Mouse (Mus musculus) T-helper 2 cell (primary cell): ENCODE data around the gene Nxpe3.

Experiments used
- in situ Hi-C: fragments of 300-600 bp; cut with MboI, MseI; formaldehyde crosslinking; loops from one replicate; pipeline ENCODE4 v1.15.1; 2025; ENCODE audit warnings: high pct_unique_total_duplicates

Gene Nxpe3

DNA sequence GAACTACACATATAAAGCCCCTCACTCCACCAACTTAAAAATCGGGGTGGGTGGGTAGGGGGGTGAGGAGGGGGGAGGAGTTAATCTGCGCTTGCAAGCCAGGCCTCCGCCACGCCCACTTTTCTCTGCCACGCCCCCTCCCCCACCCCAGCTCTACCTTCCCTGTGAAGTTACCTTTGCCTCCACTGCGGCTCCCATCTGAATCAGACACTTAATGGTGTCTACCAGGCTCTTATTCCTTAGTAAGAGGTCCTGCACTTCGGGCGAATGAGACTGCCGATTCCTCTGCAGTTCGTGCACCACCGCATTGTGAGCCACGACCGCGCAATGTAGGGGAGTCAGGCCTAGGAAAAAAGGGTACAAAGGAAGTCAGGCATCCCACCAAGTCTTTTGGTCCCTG lies 79.6 kb downstream of the Nxpe3 start:
- in situ Hi-C loops, result no loop called here

DNA sequence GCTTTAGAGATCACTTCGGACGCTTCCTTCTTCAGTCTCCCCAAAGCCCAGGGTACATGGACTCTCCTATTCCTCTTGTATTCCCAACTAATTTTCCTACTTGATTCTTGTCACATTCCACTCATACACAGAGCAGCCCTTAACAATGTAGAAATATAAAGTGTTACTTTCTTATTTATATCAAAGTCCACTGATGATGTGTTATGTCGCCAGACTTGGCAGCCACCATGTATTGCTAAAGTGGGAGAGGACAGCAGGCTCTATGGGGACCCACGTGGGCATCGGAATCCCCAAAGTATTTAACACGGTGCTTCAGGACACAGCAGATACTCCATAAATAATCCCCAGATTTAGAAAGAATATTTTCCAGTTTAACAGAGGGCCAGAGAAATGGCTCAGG lies 80.4 kb downstream of the Nxpe3 start:
- in situ Hi-C loops, result no loop called here

DNA sequence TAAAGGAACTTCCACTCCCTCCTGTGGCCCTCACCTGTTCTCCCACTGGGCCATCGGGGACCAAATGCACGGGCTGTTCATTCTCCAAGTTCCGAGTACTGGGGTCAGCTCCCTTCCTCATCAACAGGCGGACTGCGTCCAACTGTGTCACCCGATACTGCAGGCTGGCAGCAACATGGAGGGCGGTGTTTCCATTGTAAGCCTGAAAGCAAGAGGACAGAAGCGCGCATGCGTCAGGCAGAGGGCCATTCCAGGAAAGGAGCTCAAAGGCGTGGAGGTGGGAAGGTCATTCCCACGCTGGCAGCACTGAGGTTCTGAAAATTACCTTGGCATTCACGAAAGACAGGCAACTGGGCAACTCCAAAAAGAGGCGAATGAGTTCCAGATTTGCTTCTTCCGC lies 81.2 kb downstream of the Nxpe3 start:
- in situ Hi-C loops, result no loop called here

DNA sequence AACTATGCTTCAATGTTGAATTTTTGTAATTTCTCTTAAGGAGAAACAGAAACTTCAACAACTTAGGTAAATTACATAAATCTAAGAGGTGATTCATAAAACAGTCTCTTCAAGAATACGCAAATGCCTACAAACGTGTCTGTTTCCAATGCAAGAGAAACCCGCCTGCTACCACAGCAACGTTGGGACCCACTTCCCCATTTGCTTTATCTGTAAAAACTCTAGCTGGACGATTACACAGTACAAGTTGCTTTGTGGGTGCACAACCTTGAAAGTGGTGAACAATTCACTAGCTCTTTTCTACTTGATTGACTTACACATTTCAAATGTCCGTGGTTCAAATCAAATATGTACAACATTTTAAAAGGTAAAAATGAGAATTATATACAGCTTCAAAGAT lies 83.3 kb downstream of the Nxpe3 start:
- in situ Hi-C loops, result no loop called here

DNA sequence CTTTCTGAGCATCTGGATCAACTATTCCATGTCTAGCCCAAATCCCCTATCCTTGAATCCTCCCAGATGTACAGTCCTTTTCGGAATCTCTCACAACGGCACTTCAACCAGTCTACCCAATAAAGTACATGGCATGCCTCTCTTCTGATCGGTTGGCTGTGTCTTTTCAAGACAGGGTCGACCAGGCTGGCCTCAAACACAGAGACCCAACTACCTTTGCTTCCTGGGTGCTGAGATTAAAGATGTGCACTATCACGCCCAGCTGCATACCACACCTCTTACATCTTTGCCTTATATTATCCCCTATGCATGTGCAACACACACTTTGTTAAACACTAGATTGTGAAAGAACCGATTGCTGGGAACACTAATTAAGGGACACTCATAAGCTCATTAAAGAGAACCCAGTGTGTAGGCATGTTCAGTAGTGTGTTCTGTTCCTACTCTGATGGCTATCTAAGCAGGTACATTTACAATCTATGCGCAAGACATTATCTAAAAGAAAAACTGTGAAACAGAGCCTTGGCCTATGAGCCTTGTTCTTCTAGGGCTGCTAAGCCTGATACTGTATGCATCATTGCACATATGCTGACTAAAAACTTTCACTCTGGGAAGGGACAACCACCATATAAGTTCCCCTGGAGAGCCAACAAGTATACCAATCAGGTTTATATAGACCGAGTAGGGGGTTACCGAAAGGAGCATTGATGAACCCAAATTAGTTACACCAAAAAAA lies 85.1 kb downstream of the Nxpe3 start:
- in situ Hi-C loops, result no loop called here

DNA sequence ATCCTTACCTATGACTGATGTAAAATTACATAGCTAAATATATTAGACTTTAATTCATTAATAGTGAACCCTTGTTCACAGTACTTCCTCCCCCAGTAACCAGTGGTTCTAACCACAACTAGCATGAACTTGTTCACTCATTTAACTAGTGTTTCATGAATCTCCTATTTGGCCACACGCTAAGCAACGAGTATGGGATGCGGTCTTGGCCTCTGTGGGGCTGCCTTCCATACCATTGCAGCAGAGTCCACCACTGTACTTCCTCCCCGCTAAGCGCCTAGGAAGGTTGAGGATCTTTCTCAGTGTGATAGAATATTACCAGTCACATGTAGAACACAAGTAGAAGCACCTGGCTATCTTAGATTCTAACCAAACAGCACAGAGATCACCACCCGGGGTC lies 85.7 kb downstream of the Nxpe3 start:
- in situ Hi-C loops, result no loop called here

DNA sequence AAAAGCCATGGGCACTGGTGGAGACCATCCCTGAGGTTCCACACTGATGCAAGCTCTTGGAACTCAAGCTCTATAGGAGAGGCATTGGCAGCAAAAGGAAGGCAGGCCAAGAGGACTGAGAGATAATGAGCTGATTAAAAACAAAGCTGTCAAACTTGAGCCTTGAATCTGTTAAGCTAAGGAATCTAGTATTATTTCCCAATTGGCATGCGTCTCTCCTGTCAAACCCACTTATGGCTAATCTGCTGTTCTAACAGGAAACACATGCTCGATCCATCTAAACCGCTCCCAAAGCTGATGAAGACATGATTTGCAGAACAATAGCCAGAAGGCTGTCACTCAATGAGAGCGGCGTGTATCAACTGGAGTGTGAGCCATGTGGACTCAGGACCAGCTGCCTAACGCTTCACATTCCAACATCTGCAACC lies 87.6 kb downstream of the Nxpe3 start:
- in situ Hi-C loops, result no loop called here

DNA sequence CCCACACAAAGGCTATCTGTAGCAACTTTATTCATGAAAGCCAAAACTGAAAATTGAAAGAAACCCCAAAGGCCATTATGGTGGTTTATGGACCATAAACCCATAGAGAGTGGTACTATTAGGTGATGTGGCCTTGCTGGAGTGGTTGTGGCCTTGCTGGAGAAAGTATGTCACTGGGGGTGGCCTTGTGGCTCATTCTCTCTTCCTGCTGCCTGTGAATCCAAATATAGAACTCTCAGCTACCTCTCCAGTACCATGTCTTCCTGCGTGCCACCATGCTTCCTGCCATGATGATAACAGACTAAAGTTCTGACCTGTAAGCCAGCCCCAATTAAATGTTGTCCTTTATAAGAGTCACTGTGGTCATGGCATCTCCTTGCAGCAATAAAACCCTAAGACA lies 90.3 kb downstream of the Nxpe3 start:
- in situ Hi-C loops, result no loop called here

DNA sequence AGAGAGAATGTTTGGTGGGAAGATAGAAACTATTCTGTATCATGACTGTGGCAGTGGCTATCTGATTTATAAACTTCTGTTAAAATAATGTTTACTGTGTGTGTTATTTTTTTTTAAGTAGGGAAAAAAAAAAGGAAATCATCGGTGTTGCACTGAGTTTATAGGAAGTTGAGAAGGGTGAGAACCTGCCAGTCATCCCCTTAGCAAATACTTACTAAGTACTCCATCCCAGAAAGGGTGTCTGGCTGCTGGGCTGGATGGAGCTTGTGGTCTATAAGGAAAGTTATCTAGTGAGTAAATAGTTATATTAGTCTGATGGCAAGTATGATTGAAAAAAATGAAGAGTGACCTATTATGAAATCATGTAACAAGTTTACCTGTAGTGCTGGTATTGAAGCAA lies 93.5 kb downstream of the Nxpe3 start:
- in situ Hi-C loops, result no loop called here

DNA sequence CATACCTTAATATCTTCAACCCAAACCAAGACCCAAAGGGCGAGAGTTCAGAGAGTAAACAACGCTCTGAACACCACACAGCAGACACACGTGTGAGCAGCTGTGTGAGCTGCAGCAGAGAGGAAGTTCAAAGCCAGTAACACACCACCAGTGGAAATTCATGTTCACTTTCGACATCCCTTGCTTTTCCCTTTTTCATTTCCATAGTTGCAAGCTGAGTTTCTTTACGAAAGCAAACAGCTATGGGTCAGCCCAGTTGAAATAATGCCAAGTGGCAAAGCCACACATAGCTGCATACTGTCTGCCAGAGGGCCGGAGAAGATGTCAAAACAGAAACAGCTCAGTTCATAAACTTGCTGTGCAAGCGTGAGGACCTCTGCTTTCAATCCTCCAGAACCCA lies 96.2 kb downstream of the Nxpe3 start:
- in situ Hi-C loops, result no loop called here

DNA sequence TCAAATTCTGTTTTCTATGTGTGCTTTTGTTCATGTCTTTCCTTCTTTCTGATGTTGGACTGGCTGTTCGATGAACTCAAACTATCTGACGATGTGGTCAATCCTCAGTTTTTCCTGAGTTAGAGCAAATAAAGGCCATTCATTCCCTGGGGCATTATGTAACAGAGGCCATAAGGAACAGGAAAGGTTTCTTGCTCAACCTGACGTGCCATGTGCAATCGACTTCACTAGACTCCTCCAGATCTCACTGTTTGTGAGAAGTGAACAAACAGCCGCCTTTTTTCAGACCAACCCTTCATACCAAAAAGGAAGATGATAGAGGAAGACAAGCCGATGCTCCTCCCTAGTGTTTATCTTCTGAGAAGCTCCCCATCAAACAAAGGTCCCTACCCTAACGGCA lies 104.8 kb downstream of the Nxpe3 start:
- in situ Hi-C loops, result no loop called here
